Mouse (Mus musculus) lung, embryonic 16.5 days (tissue): ENCODE measurements around the gene Gm4858. TPM values are rescaled to one million over a fixed set of nuclear protein-coding genes. Genes with fewer than 3 reads are reported as not detected.
A peak's percentile ranks its signal among the peaks of the same experiment; 100 is the strongest.
"Not testable (repeated sequence)": the region's sequence is repeated elsewhere in the genome, so short reads cannot be mapped to it uniquely, and the experiment has no call there.

Source experiments
- ATAC-seq: fragments of 200-750 bp; cut with Nextera tagmentation; 2 replicates; pipeline ENCODE4 v1.8.0; 2017; ENCODE audit warnings: low read depth, mild to moderate bottlenecking, moderate library complexity
- H3K27ac ChIP-seq: fragments of 300-500 bp; sonication (generic); 2 replicates; pipeline ENCODE4 v1.5.1; 2014; ENCODE audit warnings: mild to moderate bottlenecking, control low read depth, low read length
- H3K27me3 ChIP-seq: fragments of 300-500 bp; sonication (generic); 2 replicates; pipeline ENCODE4 v1.6.1; 2014; ENCODE audit warnings: low read depth, low read length, mixed read lengths; ENCODE audit not compliant: control insufficient read depth, insufficient read depth
- H3K36me3 ChIP-seq: fragments of 300-500 bp; sonication (generic); 2 replicates; pipeline ENCODE4 v1.6.1; 2014; ENCODE audit warnings: low read length; ENCODE audit not compliant: control insufficient read depth, insufficient read depth
- H3K4me1 ChIP-seq: fragments of 300-500 bp; sonication (generic); replicated peaks from 2 replicates; pipeline ENCODE4 v1.6.1; 2014; ENCODE audit warnings: low read length, mixed read lengths; ENCODE audit not compliant: control insufficient read depth, insufficient read depth
- H3K4me2 ChIP-seq: fragments of 300-500 bp; sonication (generic); 2 replicates; pipeline ENCODE4 v1.6.1; 2014; ENCODE audit warnings: low read depth, low read length, control low read depth
- H3K4me3 ChIP-seq: fragments of 300-500 bp; sonication (generic); 2 replicates; pipeline ENCODE4 v1.5.1; 2014; ENCODE audit warnings: mild to moderate bottlenecking, low read length, control low read depth
- H3K9ac ChIP-seq: fragments of 300-500 bp; sonication (generic); 2 replicates; pipeline ENCODE4 v1.6.1; 2014; ENCODE audit warnings: low read length, control low read depth
- H3K9me3 ChIP-seq: fragments of 300-500 bp; sonication (generic); 2 replicates; pipeline ENCODE4 v1.6.1; 2016; ENCODE audit warnings: low read length; ENCODE audit not compliant: control insufficient read depth
- WGBS: fragments of 180-500 bp; shearing (Covaris S2); extraction: QIAGEN DNeasy Blood & Tissue Kit; methylation state at CpG from one replicate; pipeline ENCODE4 v1.1.7; 2014; 5-methylcytosine and 5-hydroxymethylcytosine counted together
- polyA plus RNA-seq: library from polyadenylated mRNA; unstranded; fragments of >200 nt; fragmentation: Nextera tagmentation; extraction: Ambion mirVana; gene quantifications from 2 replicates; pipeline ENCODE4 v1.2.1, GENCODE M21; 2015

Gm4858 gene
- polyA plus RNA-seq, result not detected in 2 replicates

DNA sequence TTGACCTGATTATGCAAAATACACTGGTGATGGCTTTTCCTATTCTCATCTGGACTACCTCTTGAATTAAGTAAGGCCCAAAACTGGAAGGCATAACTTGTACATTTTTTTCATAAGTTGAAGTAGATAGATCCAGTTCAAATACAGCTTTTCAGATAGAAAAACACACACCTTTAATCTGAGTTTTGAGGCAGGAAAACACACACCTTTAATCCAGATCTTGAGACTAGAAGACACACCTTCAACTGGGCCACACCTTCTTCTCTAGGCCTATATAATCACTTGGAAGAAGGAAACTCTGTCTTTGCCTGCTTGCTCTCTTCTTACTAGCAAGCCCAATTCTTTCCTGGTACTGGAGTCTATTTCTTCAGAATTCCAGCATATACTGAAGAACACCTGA, at the start of gene Gm4858:
Gene Gm4858, plus strand, starts transcription at position 301 of the 400 bp plus-strand sequence.
- not testable (repeated sequence) for ATAC-seq, H3K4me1 ChIP-seq

DNA sequence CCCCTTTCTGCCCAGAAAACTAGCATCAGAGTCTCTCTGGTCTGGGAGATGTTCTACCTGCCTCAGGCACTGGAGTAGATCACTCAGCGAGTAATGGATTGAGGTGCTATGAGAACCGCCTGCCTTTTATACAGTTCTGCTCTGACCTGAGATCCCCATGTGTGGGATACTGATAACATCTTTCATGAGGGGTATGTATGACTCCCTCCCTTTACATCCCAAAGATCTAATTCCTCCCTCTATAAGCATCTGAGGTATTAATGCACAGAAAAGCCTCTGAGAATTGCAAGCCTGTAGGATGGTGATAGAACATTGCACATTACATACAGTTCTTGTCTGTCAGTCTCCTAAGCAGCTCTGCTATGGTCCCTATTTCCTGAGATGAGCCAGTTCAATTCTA, 49.7 kb upstream of the Gm4858 start, which contains the start of gene Lce1m:
Gene Lce1m, minus strand, starts transcription at position 101 of the 400 bp plus-strand sequence.
- Histone ChIP-seq H3K9ac (no peak within 1 kb of the TSS), H3K9me3 (no peaks in the 10 kb centered on the region), H3K36me3 (no peaks in the 10 kb centered on the region), H3K27ac (no peak within 1 kb of the TSS), H3K4me1 (no peaks in the 10 kb centered on the region), H3K27me3 (no peaks in the 10 kb centered on the region), H3K4me3 (no peak within 1 kb of the TSS), H3K4me2 (no peak within 1 kb of the TSS)
- ATAC-seq, result no peak
- 67% methylated on average over 2 of the region's 2 CpGs for WGBS

More for the DNA sequence above, at the start of gene Gm4858:
- H3K27me3 ChIP-seq, H3K27ac ChIP-seq, H3K4me2 ChIP-seq, H3K9me3 ChIP-seq, H3K9ac ChIP-seq, H3K4me3 ChIP-seq, H3K36me3 ChIP-seq: not testable (repeated sequence)

DNA sequence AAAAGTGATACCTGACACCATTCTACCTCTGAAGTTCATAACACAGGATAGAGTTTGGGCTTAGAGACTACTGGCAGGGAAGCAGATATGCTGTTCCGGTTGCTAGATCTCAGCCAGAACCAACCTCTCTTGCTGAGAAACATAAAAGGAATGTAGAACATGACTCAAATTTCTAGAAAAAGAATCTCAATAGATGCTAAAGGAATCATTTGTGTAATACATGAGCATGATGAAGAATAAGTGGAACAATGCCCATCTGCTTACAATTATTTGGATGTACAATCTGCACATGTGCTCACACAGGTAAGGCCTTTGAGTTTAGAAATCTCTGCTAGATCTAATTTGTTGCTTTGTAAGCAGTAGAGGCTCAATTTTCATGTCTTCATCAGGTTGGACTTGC, 47.5 kb upstream of the Gm4858 start:
- Histone ChIP-seq H3K27me3 (no peaks in the 10 kb centered on the region), H3K36me3 (no peaks in the 10 kb centered on the region), H3K9me3 (no peaks in the 10 kb centered on the region), H3K4me1 (no peaks in the 10 kb centered on the region), H3K4me2 (no peak overlapping the region), H3K9ac (no peak overlapping the region), H3K27ac (no peak overlapping the region), H3K4me3 (no peak overlapping the region)
- no peak for ATAC-seq
- whole genome bisulfite sequencing, result 89% methylated on average over 1 of the region's 1 CpGs

DNA sequence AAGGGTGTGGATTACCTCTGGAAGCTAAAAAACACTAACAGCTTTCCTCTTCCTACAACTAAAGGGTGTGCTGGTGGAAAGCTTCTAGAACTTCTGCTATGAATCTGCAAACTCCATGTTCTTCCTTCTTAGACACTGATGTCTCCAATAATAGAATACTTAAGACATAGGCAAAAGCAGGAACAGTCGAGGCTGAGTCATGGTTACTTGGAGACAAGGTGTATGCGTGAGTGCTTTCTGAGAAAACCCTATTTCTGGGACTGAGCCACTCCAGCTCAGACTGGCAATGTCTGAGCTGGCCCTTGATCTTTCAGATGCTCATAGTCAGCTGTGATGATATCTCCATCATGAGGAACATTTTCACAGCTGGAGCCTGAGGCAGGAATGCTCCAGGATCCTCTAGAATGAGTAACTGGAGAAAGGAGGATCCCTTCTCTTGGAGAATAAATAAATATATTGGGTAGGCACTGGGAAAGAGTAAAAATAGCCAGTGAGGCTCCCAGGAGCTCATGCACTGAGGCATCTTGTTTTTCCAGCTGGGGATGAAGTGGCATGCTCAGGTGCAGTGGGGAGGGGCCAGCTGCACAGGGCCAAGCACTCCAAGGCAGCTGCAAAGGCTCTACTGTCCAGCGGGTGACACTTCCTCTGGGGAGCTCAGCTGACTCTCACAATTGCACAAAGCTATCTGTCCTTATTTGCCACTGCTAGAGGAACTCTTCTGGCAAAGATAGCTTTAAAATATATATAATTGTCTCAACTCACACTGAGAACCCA, 45.0 kb upstream of the Gm4858 start:
- H3K4me2 ChIP-seq, result no peak overlapping the region
- no peak overlapping the region for H3K4me3 ChIP-seq
- H3K27ac ChIP-seq, result no peak overlapping the region
- WGBS, result 56% methylated on average over 3 of the region's 3 CpGs
- H3K4me1 ChIP-seq, result no peaks in the 10 kb centered on the region
- ATAC-seq, result no peak
- no peaks in the 10 kb centered on the region for H3K9me3 ChIP-seq
- no peak overlapping the region for H3K9ac ChIP-seq
- H3K27me3 ChIP-seq, result no peaks in the 10 kb centered on the region
- H3K36me3 ChIP-seq, result no peaks in the 10 kb centered on the region

DNA sequence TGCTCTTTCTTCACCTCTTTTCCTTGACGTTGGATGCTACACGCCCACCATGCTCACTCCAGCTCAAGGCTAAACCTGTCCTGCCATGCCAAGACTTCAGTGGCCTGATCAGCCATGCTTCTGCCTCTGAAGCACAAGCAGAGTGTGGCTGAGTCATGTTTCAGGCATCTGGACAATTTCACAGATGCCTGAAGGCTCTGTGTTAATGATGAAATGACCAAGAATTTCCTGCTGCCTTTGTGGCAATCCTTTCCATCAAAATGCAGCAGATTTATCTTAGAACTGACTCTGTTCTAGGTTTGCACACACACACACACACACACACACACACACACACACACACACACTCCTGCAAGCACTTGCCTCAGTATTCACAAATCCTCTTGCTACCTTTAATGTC, 43.1 kb upstream of the Gm4858 start:
- 54% methylated on average over 2 of the region's 2 CpGs for WGBS
- ATAC-seq, result no peak
- H3K36me3 ChIP-seq, result no peaks in the 10 kb centered on the region
- H3K27me3 ChIP-seq, result no peaks in the 10 kb centered on the region
- H3K4me2 ChIP-seq, result no peak overlapping the region
- no peak overlapping the region for H3K27ac ChIP-seq
- H3K9ac ChIP-seq, result no peak overlapping the region
- no peak overlapping the region for H3K4me3 ChIP-seq
- H3K9me3 ChIP-seq, result no peaks in the 10 kb centered on the region
- H3K4me1 ChIP-seq, result no peaks in the 10 kb centered on the region

DNA sequence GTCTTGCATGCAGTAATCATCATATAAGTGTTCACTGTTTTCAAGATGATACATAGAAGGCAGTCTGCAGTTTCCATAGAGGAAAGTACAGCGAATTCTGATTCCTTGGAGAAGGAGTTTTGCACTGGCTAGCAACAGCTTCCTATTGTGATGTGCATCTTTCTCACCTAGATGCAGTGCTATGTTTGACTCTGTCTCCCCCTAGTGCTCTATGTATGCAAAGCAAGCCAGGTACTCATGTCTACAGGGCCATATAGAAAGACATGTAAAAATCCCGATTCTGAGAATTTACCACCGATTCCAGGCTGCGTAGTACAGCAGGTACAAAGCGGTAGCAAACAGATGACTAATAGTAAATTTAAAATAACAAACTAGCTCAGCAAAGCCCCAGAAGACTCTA, 37.2 kb upstream of the Gm4858 start:
- H3K4me1 ChIP-seq, result no peaks in the 10 kb centered on the region

DNA sequence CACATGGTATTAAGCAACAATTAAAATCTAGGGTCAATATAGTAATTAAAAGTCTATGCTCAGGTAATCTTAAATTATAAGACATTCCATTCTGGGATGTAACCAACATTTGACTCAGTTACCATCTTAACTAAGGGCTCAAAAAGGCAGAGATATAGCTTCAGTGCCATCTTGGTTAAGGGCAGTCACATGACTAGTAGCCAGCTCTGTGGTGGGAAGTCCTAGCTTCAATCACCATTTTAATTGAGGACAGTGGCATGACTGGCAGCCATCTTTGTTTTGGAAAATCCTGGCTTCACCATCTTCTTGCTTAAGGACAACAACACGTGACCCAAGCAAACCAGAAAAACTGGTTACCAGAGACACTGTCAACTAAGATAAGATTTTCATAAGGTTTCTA, 18.4 kb upstream of the Gm4858 start:
- Histone ChIP-seq H3K9me3 (no peaks in the 10 kb centered on the region), H3K4me3 (no peak overlapping the region), H3K36me3 (no peaks in the 10 kb centered on the region), H3K27me3 (no peaks in the 10 kb centered on the region), H3K4me1 (no peaks in the 10 kb centered on the region), H3K27ac (no peak overlapping the region), H3K4me2 (no peak overlapping the region), H3K9ac (no peak overlapping the region)
- no peak for ATAC-seq
- 67% methylated on average over 1 of the region's 1 CpGs for WGBS

More for the DNA sequence above, 37.2 kb upstream of the Gm4858 start:
- Histone ChIP-seq H3K36me3 (no peaks in the 10 kb centered on the region), H3K4me2 (no peak overlapping the region), H3K9ac (no peak overlapping the region), H3K9me3 (no peaks in the 10 kb centered on the region), H3K4me3 (no peak overlapping the region), H3K27me3 (no peaks in the 10 kb centered on the region), H3K27ac (no peak overlapping the region)
- 42% methylated on average over 5 of the region's 5 CpGs for WGBS
- peak; percentile 67 for ATAC-seq

DNA sequence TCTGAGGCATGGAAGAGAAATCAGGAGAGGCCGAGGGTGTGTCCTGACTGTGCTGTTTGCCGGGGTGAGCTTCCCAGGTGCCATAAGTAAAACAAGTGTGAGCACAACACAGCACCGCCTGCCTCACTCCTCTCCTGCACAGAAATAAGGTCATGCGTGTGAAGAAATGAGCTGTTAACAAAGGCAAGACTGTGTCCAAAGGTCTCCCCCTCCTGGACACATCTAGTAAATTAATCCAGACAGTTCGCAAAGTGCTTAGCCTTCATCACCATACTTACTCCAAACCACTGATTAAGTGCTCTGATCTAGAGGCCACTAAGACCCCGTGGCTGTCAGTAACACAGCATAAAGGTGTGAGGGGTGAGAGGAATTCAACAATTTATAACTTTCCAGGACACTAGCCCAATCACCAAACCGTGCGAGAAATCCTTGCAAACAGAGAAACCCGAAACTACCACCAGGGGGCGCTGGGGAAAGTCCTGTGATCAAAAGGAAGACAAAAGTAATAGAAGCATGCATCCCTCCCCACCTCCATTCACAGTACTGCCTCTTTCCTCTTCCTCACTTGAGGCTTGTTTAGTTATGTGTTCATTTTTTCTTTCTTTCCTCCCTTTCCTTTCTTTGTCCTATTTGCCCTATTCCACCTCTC, 15.7 kb upstream of the Gm4858 start:
- H3K4me1 ChIP-seq, result no peaks in the 10 kb centered on the region
- H3K4me2 ChIP-seq, result no peak overlapping the region
- no peaks in the 10 kb centered on the region for H3K27me3 ChIP-seq
- H3K9ac ChIP-seq, result no peak overlapping the region
- no peak overlapping the region for H3K4me3 ChIP-seq
- no peak overlapping the region for H3K27ac ChIP-seq
- H3K9me3 ChIP-seq, result no peaks in the 10 kb centered on the region
- ATAC-seq, result no peak
- no peaks in the 10 kb centered on the region for H3K36me3 ChIP-seq
- 54% methylated on average over 10 of the region's 10 CpGs for WGBS

DNA sequence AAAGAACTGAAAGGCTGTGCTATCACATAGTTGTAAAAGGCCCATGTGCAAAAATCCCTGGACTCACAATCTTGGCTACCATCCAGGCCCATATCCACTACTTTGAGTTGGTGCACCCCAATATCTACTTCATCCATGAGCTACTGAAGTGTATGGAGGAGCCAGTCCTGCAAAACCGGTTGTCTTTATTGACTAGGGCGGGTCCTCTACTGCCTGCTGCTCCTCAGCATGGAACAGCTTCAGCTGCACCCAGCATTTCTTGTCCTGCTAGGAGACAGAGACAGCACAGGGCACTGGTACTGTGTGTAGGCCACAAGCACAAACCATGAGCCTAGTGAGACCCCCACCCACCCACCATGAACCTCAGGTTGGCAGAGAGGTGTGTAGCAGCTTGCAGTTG, 18.0 kb downstream of the Gm4858 start:
- H3K4me2 ChIP-seq, result no peak overlapping the region
- no peaks in the 10 kb centered on the region for H3K27me3 ChIP-seq
- H3K4me3 ChIP-seq, result no peak overlapping the region
- ATAC-seq, result 0 out of 2 replicates have a peak, but pooled peaks have one; percentile 26
- H3K27ac ChIP-seq, result no peak overlapping the region
- no peaks in the 10 kb centered on the region for H3K4me1 ChIP-seq
- no peaks in the 10 kb centered on the region for H3K36me3 ChIP-seq
- WGBS, result 64% methylated on average over 2 of the region's 2 CpGs
- no peak overlapping the region for H3K9ac ChIP-seq
- H3K9me3 ChIP-seq, result no peaks in the 10 kb centered on the region
